9 mouse cellular contexts compared by ENCODE assay signal in the genomic region with DNA sequence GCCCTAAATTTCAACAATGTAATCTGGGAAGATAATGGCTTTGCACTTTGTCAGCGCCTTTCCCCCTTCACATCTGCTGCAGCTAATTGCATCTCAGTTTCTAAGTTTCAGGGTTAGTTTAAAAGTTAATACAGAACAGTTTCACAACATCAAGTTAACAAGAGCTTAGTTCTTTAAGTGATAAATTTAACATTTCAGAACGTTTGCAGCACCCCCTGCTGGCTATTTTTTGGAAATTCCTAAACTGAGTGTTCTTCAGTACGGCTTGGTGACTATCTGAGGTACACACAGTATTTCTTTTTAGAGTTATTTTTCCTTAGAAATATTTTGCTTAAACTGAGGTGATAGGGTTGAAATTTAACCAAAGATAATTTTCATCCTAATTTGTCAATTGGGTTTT.
DNase-seq lines count a peak whose midpoint lies in the region; ATAC-seq and TF ChIP-seq lines count a peak whose summit lies in the region.
"Had no signal": no experiment of that assay in that cellular context is flagged by ENCODE, and none has a peak within 500 bp of the region (broad histone marks: within the 10 kb centered on the region; RNA-seq: fewer than 3 reads in every experiment).

No protein-coding gene starts in this region.

- peak; percentile 85 for DNase-seq in forebrain, postnatal 0 days
- DNase-seq in forebrain, embryonic 11.5 days (ENCODE audit: low spot score), result no peak
- DNase-seq in neural tube, embryonic 11.5 days (ENCODE audit: low spot score), result peak; percentile 43
- DNase-seq in neural tube, embryonic 10.5 days (ENCODE audit: extremely low spot score, low spot score), result no peak
- peak; percentile 65 for DNase-seq in c-Kit-positive CD71-positive TER-119-negative erythroid progenitor cells, embryonic 14.5 days (ENCODE audit: low read depth)
- peak; percentile 38 to 50 for DNase-seq in heart, postnatal 36 days
- peak; percentile 57 for DNase-seq in lung, postnatal 25 days (ENCODE audit: low spot score)
- DNase-seq in yolk sac, embryonic 10.5 days (ENCODE audit: low spot score), result no peak

- no peak overlapping the region for H3K27ac ChIP-seq in forebrain, postnatal 0 days (ENCODE audit: low read depth, low read length)
- no peak overlapping the region for H3K27ac ChIP-seq in forebrain, embryonic 11.5 days (ENCODE audit: low read depth, low read length)
- no peak overlapping the region for H3K27ac ChIP-seq in neural tube, embryonic 11.5 days (ENCODE audit: low read depth, low read length)
- H3K27ac ChIP-seq: neural tube, embryonic 12.5 days had no signal

- no peaks in the 10 kb centered on the region for H3K9me3 ChIP-seq in forebrain, postnatal 0 days (ENCODE audit: low read length)
- no peaks in the 10 kb centered on the region for H3K9me3 ChIP-seq in forebrain, embryonic 11.5 days (ENCODE audit: control insufficient read depth, low read length)
- no peaks in the 10 kb centered on the region for H3K9me3 ChIP-seq in neural tube, embryonic 11.5 days (ENCODE audit: control insufficient read depth, low read length)
- H3K9me3 ChIP-seq: neural tube, embryonic 12.5 days had no signal

- no peak overlapping the region for H3K9ac ChIP-seq in forebrain, postnatal 0 days
- no peak overlapping the region for H3K9ac ChIP-seq in forebrain, embryonic 11.5 days (ENCODE audit: low read length)
- H3K9ac ChIP-seq in neural tube, embryonic 11.5 days (ENCODE audit: low read length), result no peak overlapping the region
- H3K9ac ChIP-seq: neural tube, embryonic 12.5 days had no signal

- TF ChIP-seq CTCF in forebrain, postnatal 0 days (IDR thresholded peaks at IDR 0.05; ENCODE audit: low read depth), result peak; percentile 60

- intact Hi-C loops in heart, postnatal 36 days (cut with DNase I), result no loop called here

- ATAC-seq in forebrain, postnatal 0 days, result peak; percentile 20; the same call in 1 of the 2 replicates
- ATAC-seq in forebrain, embryonic 11.5 days (replicated peaks; ENCODE audit: low FRiP score), result no peak
- ATAC-seq in neural tube, embryonic 11.5 days (ENCODE audit: insufficient read depth, low FRiP score, low TSS enrichment), result no peak

- H3K4me3 ChIP-seq in forebrain, postnatal 0 days (ENCODE audit: low read depth, low read length), result no peak overlapping the region
- no peak overlapping the region for H3K4me3 ChIP-seq in forebrain, embryonic 11.5 days (ENCODE audit: low read depth, low read length)
- no peak overlapping the region for H3K4me3 ChIP-seq in neural tube, embryonic 11.5 days (ENCODE audit: low read depth, low read length)
- H3K4me3 ChIP-seq: neural tube, embryonic 12.5 days had no signal

- peaks cover 6% of the 10 kb centered on the region for H3K36me3 ChIP-seq in forebrain, postnatal 0 days (ENCODE audit: insufficient read depth)
- H3K36me3 ChIP-seq in forebrain, embryonic 11.5 days (ENCODE audit: control insufficient read depth, insufficient read depth, low read length), result no peaks in the 10 kb centered on the region
- no peaks in the 10 kb centered on the region; the same call in 1 of the 2 replicates for H3K36me3 ChIP-seq in neural tube, embryonic 11.5 days (ENCODE audit: control insufficient read depth, insufficient read depth, low read length)

- no peak overlapping the region for H3K4me2 ChIP-seq in forebrain, postnatal 0 days (ENCODE audit: low read depth)
- no peak overlapping the region for H3K4me2 ChIP-seq in forebrain, embryonic 11.5 days (ENCODE audit: low read depth, low read length, severe bottlenecking)
- H3K4me2 ChIP-seq in neural tube, embryonic 11.5 days (ENCODE audit: low read depth), result no peak overlapping the region
- H3K4me2 ChIP-seq: neural tube, embryonic 12.5 days had no signal

- no peaks in the 10 kb centered on the region for H3K27me3 ChIP-seq in forebrain, postnatal 0 days (ENCODE audit: insufficient read depth, low read length)
- H3K27me3 ChIP-seq in forebrain, embryonic 11.5 days (ENCODE audit: control insufficient read depth, insufficient read depth, low read length), result no peaks in the 10 kb centered on the region
- no peaks in the 10 kb centered on the region for H3K27me3 ChIP-seq in neural tube, embryonic 11.5 days (ENCODE audit: control insufficient read depth, insufficient read depth, low read length)
- H3K27me3 ChIP-seq: neural tube, embryonic 12.5 days had no signal

- WGBS in forebrain, postnatal 0 days, result 32% methylated on average over 3 of the region's 3 CpGs
- WGBS in forebrain, embryonic 11.5 days, result 38% methylated on average over 3 of the region's 3 CpGs
- 34% methylated on average over 3 of the region's 3 CpGs for WGBS in neural tube, embryonic 11.5 days

- no peaks in the 10 kb centered on the region for H3K4me1 ChIP-seq in forebrain, postnatal 0 days (ENCODE audit: insufficient read depth)
- H3K4me1 ChIP-seq in forebrain, embryonic 11.5 days (replicated peaks; ENCODE audit: control insufficient read depth, insufficient read depth, low read length), result no peaks in the 10 kb centered on the region
- H3K4me1 ChIP-seq in neural tube, embryonic 11.5 days (ENCODE audit: control insufficient read depth, insufficient read depth, low read length), result no peaks in the 10 kb centered on the region
- H3K4me1 ChIP-seq: neural tube, embryonic 12.5 days had no signal

Comparison
In these comparisons a context has a peak if more than half of its experiments do, and no peak if none do; other contexts are left out.
1. DNase-seq: peak in forebrain, postnatal 0 days (single experiment), neural tube, embryonic 11.5 days (single experiment), c-Kit-positive CD71-positive TER-119-negative erythroid progenitor cells, embryonic 14.5 days (single experiment), heart, postnatal 36 days (2 of 2) and lung, postnatal 25 days (single experiment); none in forebrain, embryonic 11.5 days (single experiment), neural tube, embryonic 10.5 days (single experiment) and yolk sac, embryonic 10.5 days (single experiment).